Mouse (Mus musculus) ES-Bruce4 (cell line): ENCODE results near the gene Txn2.

ENCODE experiments used
- CTCF ChIP-seq: IDR thresholded peaks from one replicate; pipeline ENCODE4 v1.8.1; 2011; ENCODE audit warnings: low read depth, low read length
- EP300 ChIP-seq: IDR thresholded peaks from 2 replicates; pipeline ENCODE4 v1.6.1; 2011; ENCODE audit warnings: low read depth, low read length; ENCODE audit not compliant: insufficient read depth
- POLR2A ChIP-seq: IDR thresholded peaks from one replicate; pipeline ENCODE4 v1.8.1; 2011; ENCODE audit warnings: low read length; ENCODE audit not compliant: insufficient read depth

GRCm38 (mm10) chr15:77928091-77928490 is 715 bp downstream of the Txn2 start:
- TF ChIP-seq CTCF (no peak), POLR2A (no peak), EP300 (no peak)
